Mouse (Mus musculus) CH12.LX (cell line): ENCODE data around the gene Dpp6. TPM values are rescaled to one million over a fixed set of nuclear protein-coding genes. Genes with fewer than 3 reads are reported as not detected.

Experiments
- DNase-seq: peaks from one replicate; pipeline ENCODE4 v3.0.0-alpha.2; 2013; ENCODE audit errors: extremely low read depth
- H3K27ac ChIP-seq: 2 replicates; pipeline ENCODE4 v1.5.1; 2012; ENCODE audit warnings: low read depth, mild to moderate bottlenecking, control low read depth, moderate library complexity; ENCODE audit not compliant: insufficient read depth
- H3K27me3 ChIP-seq: replicated peaks from 2 replicates; pipeline ENCODE3; 2012; ENCODE audit warnings: inconsistent platforms
- H3K36me3 ChIP-seq, 2 experiments: replicated peaks in 1 of 2; 2 replicates each; pipeline versions ENCODE3 to v1.6.1; 2012; ENCODE audit warnings: inconsistent platforms in 1 of 2, low read length in 1 of 2, mild to moderate bottlenecking in 1 of 2, mixed read lengths in 1 of 2, moderate library complexity in 1 of 2; ENCODE audit not compliant: control insufficient read depth in 1 of 2, insufficient read depth in 1 of 2
- H3K4me1 ChIP-seq, 2 experiments: 2 replicates each; pipeline ENCODE4 v1.6.1; 2012; ENCODE audit warnings: inconsistent platforms in 1 of 2, moderate library complexity in 1 of 2; ENCODE audit not compliant: insufficient read depth in 2 of 2, control insufficient read depth in 1 of 2
- H3K4me2 ChIP-seq: 2 replicates; pipeline ENCODE4 v1.6.1; 2012; ENCODE audit warnings: low read depth, mild to moderate bottlenecking, control low read depth; ENCODE audit not compliant: poor library complexity, insufficient read depth, severe bottlenecking
- H3K4me3 ChIP-seq, 3 experiments: fragments of 150-350 bp in 1 of 3; sonication (generic) in 1 of 3; replicated peaks in 1 of 3; 2 replicates each; pipeline versions ENCODE3 to v1.5.1; 2011 to 2012; ENCODE audit warnings: low read depth in 2 of 3, low read length in 2 of 3, mild to moderate bottlenecking in 2 of 3, moderate library complexity in 2 of 3, control low read depth in 1 of 3, improper control_type of control experiment in 1 of 3, inconsistent platforms in 1 of 3, mixed read lengths in 1 of 3; ENCODE audit not compliant: poor library complexity in 1 of 3
- H3K79me2 ChIP-seq: replicated peaks from 2 replicates; pipeline ENCODE4 v1.6.1; 2012; ENCODE audit warnings: mild to moderate bottlenecking, moderate library complexity; ENCODE audit not compliant: control insufficient read depth, poor library complexity, insufficient read depth, severe bottlenecking; ENCODE audit errors: extremely low read depth
- H3K9ac ChIP-seq: 2 replicates; pipeline ENCODE4 v1.6.1; 2012; ENCODE audit warnings: low read depth, mild to moderate bottlenecking, control low read depth, moderate library complexity; ENCODE audit not compliant: insufficient read depth
- H3K9me3 ChIP-seq: replicated peaks from 2 replicates; pipeline ENCODE3; 2012; ENCODE audit warnings: low read length, inconsistent platforms, mixed read lengths
- BHLHE40 ChIP-seq: IDR thresholded peaks from 2 replicates; pipeline ENCODE4 v1.6.1; 2011; ENCODE audit warnings: mild to moderate bottlenecking, low read depth, low read length, improper control_type of control experiment
- CHD1 ChIP-seq: IDR thresholded peaks from 2 replicates; pipeline ENCODE4 v1.6.1; 2012; ENCODE audit warnings: low read depth, low read length, improper control_type of control experiment, inconsistent platforms
- CHD2 ChIP-seq: IDR thresholded peaks from 2 replicates; pipeline ENCODE4 v1.6.1; 2011; ENCODE audit warnings: low read length, improper control_type of control experiment
- CTCF ChIP-seq, 2 experiments: IDR thresholded peaks in 1 of 2; conservative IDR thresholded peaks in 1 of 2; 2 replicates each; pipeline ENCODE4 v1.5.1; 2011 to 2012; ENCODE audit warnings: low read depth in 2 of 2, low read length in 2 of 2, improper control_type of control experiment in 1 of 2, inconsistent platforms in 1 of 2, mild to moderate bottlenecking in 1 of 2, moderate library complexity in 1 of 2
- E2F4 ChIP-seq: IDR thresholded peaks from 2 replicates; pipeline ENCODE4 v1.6.1; 2011; ENCODE audit warnings: low read depth, low read length, improper control_type of control experiment; ENCODE audit not compliant: insufficient replicate concordance
- ELF1 ChIP-seq: IDR thresholded peaks from 2 replicates; pipeline ENCODE4 v1.6.1; 2014; ENCODE audit warnings: low read depth, mild to moderate bottlenecking, inconsistent platforms, low read length, improper control_type of control experiment
- EP300 ChIP-seq: IDR thresholded peaks from 2 replicates; pipeline ENCODE4 v1.6.1; 2011; ENCODE audit warnings: low read length, improper control_type of control experiment
- ETS1 ChIP-seq: conservative IDR thresholded peaks from 2 replicates; pipeline ENCODE4 v1.6.1; 2012; ENCODE audit warnings: low read depth, mild to moderate bottlenecking, inconsistent platforms, low read length, improper control_type of control experiment, moderate library complexity
- GABPA ChIP-seq: IDR thresholded peaks from 2 replicates; pipeline ENCODE4 v1.6.1; 2012; ENCODE audit warnings: low read depth, low read length, improper control_type of control experiment, inconsistent platforms; ENCODE audit not compliant: insufficient replicate concordance
- IRF4 ChIP-seq: IDR thresholded peaks from 2 replicates; pipeline ENCODE4 v1.6.1; 2014; ENCODE audit warnings: low read depth, mild to moderate bottlenecking, inconsistent platforms, low read length, improper control_type of control experiment
- JUN ChIP-seq: IDR thresholded peaks from 2 replicates; pipeline ENCODE4 v1.6.1; 2011; ENCODE audit warnings: low read depth, mild to moderate bottlenecking, low read length, improper control_type of control experiment, moderate library complexity; ENCODE audit not compliant: insufficient read depth
- JUND ChIP-seq: conservative IDR thresholded peaks from 2 replicates; pipeline ENCODE4 v1.6.1; 2011; ENCODE audit warnings: low read depth, low read length, improper control_type of control experiment
- MAFK ChIP-seq: IDR thresholded peaks from 2 replicates; pipeline ENCODE4 v1.6.1; 2011; ENCODE audit warnings: low read length, improper control_type of control experiment; ENCODE audit not compliant: insufficient replicate concordance
- MAZ ChIP-seq: IDR thresholded peaks from 2 replicates; pipeline ENCODE4 v1.6.1; 2012; ENCODE audit warnings: low read depth, mild to moderate bottlenecking, inconsistent platforms, low read length, improper control_type of control experiment, moderate library complexity
- MEF2A ChIP-seq: IDR thresholded peaks from 2 replicates; pipeline ENCODE4 v1.6.1; 2014; ENCODE audit warnings: low read depth, mild to moderate bottlenecking, inconsistent platforms, low read length, improper control_type of control experiment, borderline replicate concordance
- NELFE ChIP-seq: IDR thresholded peaks from 2 replicates; pipeline ENCODE4 v1.6.1; 2011; ENCODE audit warnings: low read depth, low read length, improper control_type of control experiment
- NRF1 ChIP-seq: IDR thresholded peaks from 2 replicates; pipeline ENCODE4 v1.6.1; 2014; ENCODE audit warnings: low read depth, mild to moderate bottlenecking, inconsistent platforms, low read length, improper control_type of control experiment, moderate library complexity
- POLR2A ChIP-seq: IDR thresholded peaks from 2 replicates; pipeline ENCODE4 v1.6.1; 2011; ENCODE audit warnings: low read depth, mild to moderate bottlenecking, improper control_type of control experiment, low read length
- RCOR1 ChIP-seq: conservative IDR thresholded peaks from 2 replicates; pipeline ENCODE4 v1.6.1; 2012; ENCODE audit warnings: low read depth, mild to moderate bottlenecking, inconsistent platforms, low read length, improper control_type of control experiment
- SIN3A ChIP-seq: IDR thresholded peaks from 2 replicates; pipeline ENCODE4 v1.6.1; 2012; ENCODE audit warnings: low read length, improper control_type of control experiment, inconsistent platforms
- SMC3 ChIP-seq: IDR thresholded peaks from 2 replicates; pipeline ENCODE4 v1.6.1; 2011; ENCODE audit warnings: low read depth, low read length, improper control_type of control experiment
- TCF12 ChIP-seq: IDR thresholded peaks from 2 replicates; pipeline ENCODE4 v1.6.1; 2014; ENCODE audit warnings: low read depth, mild to moderate bottlenecking, inconsistent platforms, low read length, improper control_type of control experiment
- UBTF ChIP-seq: IDR thresholded peaks from 2 replicates; pipeline ENCODE4 v1.6.1; 2012; ENCODE audit warnings: low read depth, mild to moderate bottlenecking, inconsistent platforms, low read length, improper control_type of control experiment, moderate library complexity
- ZC3H11A ChIP-seq: IDR thresholded peaks from 2 replicates; pipeline ENCODE4 v1.6.1; 2012; ENCODE audit warnings: low read depth, mild to moderate bottlenecking, inconsistent platforms, low read length, improper control_type of control experiment
- ZNF384 ChIP-seq: IDR thresholded peaks from 2 replicates; pipeline ENCODE4 v1.6.1; 2012; ENCODE audit warnings: low read depth, low read length, improper control_type of control experiment, inconsistent platforms
- dilution Hi-C: fragments of 300-500 bp; cut with MboI; formaldehyde crosslinking; loops from 2 replicates; pipeline ENCODE4 v1.14.3; 2020; ENCODE audit warnings: low sequenced_read_pairs; ENCODE audit not compliant: extremely low pct_unique_long_range_greater_than_20kb, extremely low pct_ligation_motif_present
- in situ Hi-C: fragments of 300-500 bp; cut with MboI; formaldehyde crosslinking; loops from 3 replicates; pipeline ENCODE4 v1.14.3; 2019; ENCODE audit warnings: low sequenced_read_pairs, low pct_ligation_motif_present, low pct_unique_long_range_greater_than_20kb, mixed read lengths
- polyA plus RNA-seq: library from polyadenylated mRNA; unstranded; fragments of >175 nt; gene quantifications from 2 replicates; pipeline ENCODE4 v1.2.1, GENCODE M21; 2012; ENCODE audit warnings: low read depth; ENCODE audit not compliant: insufficient read length
- total RNA-seq, 2 experiments: library from RNA; depleted of rRNA; stranded (reverse); fragments of 300-350 nt in 1 of 2; fragments of >200 nt in 1 of 2; gene quantifications; 2 replicates each; pipeline ENCODE4 v1.2.3; 2012 to 2014

The Dpp6 gene
- total and polyA plus RNA-seq, 3 experiments: not detected

DNA sequence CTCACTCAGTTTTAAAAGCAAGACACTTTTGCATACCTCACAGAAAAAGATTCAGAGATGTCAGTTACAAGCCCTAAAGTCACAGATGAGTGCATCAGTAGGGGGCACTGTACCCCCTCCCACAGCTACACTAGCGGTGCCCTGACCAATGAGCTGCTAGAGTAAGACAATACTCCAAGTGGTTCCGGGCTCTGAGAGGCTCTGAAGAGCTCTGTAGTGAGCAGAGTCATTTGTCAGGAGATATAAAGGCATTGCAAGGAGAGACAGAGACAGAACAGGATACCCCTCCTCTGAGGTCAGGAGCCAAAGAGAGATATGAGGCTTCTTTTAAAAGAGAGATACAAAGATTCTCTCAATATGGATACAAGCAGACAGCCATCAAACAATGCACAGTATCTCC, 305.5 kb downstream of the Dpp6 start:
- H3K4me2 ChIP-seq: no peak overlapping the region
- TF ChIP-seq ETS1: no peak
- TF ChIP-seq E2F4: no peak
- no peak for TF ChIP-seq SMC3
- no peak for TF ChIP-seq MEF2A
- TF ChIP-seq POLR2A: no peak
- no peak for TF ChIP-seq MAFK
- TF ChIP-seq, all 38 proteins: peak for 0
- H3K9ac ChIP-seq: no peak overlapping the region
- no peak for DNase-seq
- H3K36me3 ChIP-seq: no peaks in the 10 kb centered on the region
- no peak overlapping the region for H3K27ac ChIP-seq
- dilution Hi-C loops: no loop called here
- no peaks in the 10 kb centered on the region for H3K4me1 ChIP-seq
- no peaks in the 10 kb centered on the region for H3K27me3 ChIP-seq
- H3K79me2 ChIP-seq: no peaks in the 10 kb centered on the region
- in situ Hi-C loops: no loop called here
- H3K9me3 ChIP-seq: peaks cover 32% of the 10 kb centered on the region
- H3K4me3 ChIP-seq: no peak overlapping the region

DNA sequence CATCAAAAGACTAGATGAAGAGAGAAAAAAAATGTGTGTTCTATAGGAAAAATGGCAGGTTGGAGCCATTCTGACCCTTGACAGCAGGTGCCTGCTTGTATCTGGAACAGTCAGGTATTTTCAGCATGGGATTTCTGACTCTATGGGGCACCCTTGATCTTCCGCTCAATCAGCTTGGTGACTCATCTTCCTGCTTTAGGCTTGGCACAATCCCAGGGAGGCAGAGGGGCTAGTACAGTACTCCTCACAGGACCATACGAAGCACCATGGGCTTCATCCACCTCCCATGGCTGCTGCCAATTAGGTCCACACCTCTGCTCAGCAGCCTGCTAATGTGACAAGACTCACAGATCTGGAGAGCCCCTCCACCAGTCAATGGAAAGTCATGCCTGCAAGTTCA, 305.9 kb downstream of the Dpp6 start:
- Histone ChIP-seq H3K27me3 (no peaks in the 10 kb centered on the region), H3K4me1 (no peaks in the 10 kb centered on the region), H3K9me3 (peaks cover 32% of the 10 kb centered on the region), H3K9ac (no peak overlapping the region), H3K79me2 (no peaks in the 10 kb centered on the region), H3K4me3 (no peak overlapping the region), H3K27ac (no peak overlapping the region), H3K36me3 (no peaks in the 10 kb centered on the region), H3K4me2 (no peak overlapping the region)
- dilution Hi-C loops (no loop called here), in situ Hi-C loops (no loop called here)
- TF ChIP-seq NRF1: no peak
- TF ChIP-seq SIN3A: no peak
- TF ChIP-seq JUND: no peak
- TF ChIP-seq IRF4: no peak
- TF ChIP-seq EP300: no peak
- TF ChIP-seq TCF12: no peak
- no peak for TF ChIP-seq JUN
- no peak for TF ChIP-seq ZC3H11A
- TF ChIP-seq MAZ: no peak
- TF ChIP-seq ZNF384: no peak
- TF ChIP-seq ELF1: no peak
- TF ChIP-seq NELFE: no peak
- no peak for TF ChIP-seq UBTF
- TF ChIP-seq CTCF (conservative IDR thresholded peaks at IDR 0.05 in 1 of 2, IDR thresholded peaks at IDR 0.05 in 1 of 2; ENCODE audit: low read depth in 2 of 2, low read length in 2 of 2): no peak
- no peak for TF ChIP-seq CHD2
- TF ChIP-seq BHLHE40: no peak
- no peak for TF ChIP-seq RCOR1
- no peak for TF ChIP-seq GABPA
- TF ChIP-seq CHD1: no peak
- no peak for DNase-seq
